ENCODE assay signal across 27 mouse cellular contexts in the genomic region with DNA sequence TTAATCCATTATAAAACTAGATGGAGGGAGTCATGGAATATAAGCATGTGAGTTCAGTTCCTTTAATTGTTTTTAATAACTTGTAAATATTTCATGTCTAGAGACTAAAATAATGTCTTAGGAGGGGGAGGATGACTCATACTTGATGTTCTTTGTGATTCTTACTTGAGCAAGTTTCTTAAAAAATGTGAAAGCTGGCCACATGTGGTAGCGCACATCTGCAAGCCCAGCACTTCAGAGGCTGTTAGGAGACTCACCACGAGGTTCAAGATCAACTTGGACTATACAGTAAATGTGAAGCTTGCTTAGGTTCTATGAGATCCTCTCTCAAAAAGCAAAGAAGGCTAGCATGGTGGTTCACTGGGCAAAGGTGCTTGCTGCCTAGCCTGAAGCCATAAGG.
A peak's percentile ranks its signal among the peaks of the same experiment; 100 is the strongest.
DNase-seq lines count a peak whose midpoint lies in the region; ATAC-seq and TF ChIP-seq lines count a peak whose summit lies in the region.
"Had no signal": no experiment of that assay in that cellular context is flagged by ENCODE, and none has a peak within 500 bp of the region (broad histone marks: within the 10 kb centered on the region; RNA-seq: fewer than 3 reads in every experiment).

No protein-coding gene starts in this region.

- peak; percentile 3 for DNase-seq in kidney, postnatal 0 days (ENCODE audit: low spot score)
- DNase-seq in kidney, adult 2 months = no peak
- DNase-seq in 3T3-L1 (ENCODE audit: low read depth, low spot score) (peak; percentile 75), NIH3T3 (ENCODE audit: low read depth) (peak; percentile 61)
- no peak for DNase-seq in midbrain, postnatal 0 days (ENCODE audit: low spot score)
- DNase-seq in liver, postnatal 0 days = no peak
- no peak for DNase-seq in layer of hippocampus, adult 9-10 months (ENCODE audit: low spot score)
- DNase-seq: adrenal gland, adult 8-10 months; adrenal gland, postnatal 14 days; adrenal gland, postnatal 36 days; B cell, adult 2 months; cerebellum, adult 11 months; cerebellum, adult 18-20 months; cerebellum, adult 8-10 months; cerebellum, adult 9-11 months; cerebellum, postnatal 14 days; cerebellum, postnatal 36 days; embryo, embryonic 11 days; forebrain, postnatal 0 days had no signal

- H3K36me3 ChIP-seq in kidney, postnatal 0 days (ENCODE audit: insufficient read depth, low read length) = no peaks in the 10 kb centered on the region
- H3K36me3 ChIP-seq in kidney, adult 2 months (ENCODE audit: control insufficient read depth, insufficient read depth, low read length) = no peaks in the 10 kb centered on the region
- no peaks in the 10 kb centered on the region for H3K36me3 ChIP-seq in midbrain, postnatal 0 days (ENCODE audit: insufficient read depth, low read length)
- H3K36me3 ChIP-seq in liver, postnatal 0 days (replicated peaks; ENCODE audit: insufficient read depth, low read length) = no peaks in the 10 kb centered on the region
- H3K36me3 ChIP-seq: embryonic facial prominence, embryonic 13.5 days; embryonic facial prominence, embryonic 15.5 days; forebrain, embryonic 15.5 days had no signal

- H3K27ac ChIP-seq in kidney, postnatal 0 days = no peak overlapping the region
- no peak overlapping the region for H3K27ac ChIP-seq in kidney, adult 2 months (ENCODE audit: insufficient read depth, low read depth, low read length)
- 0 out of 2 replicates have a peak overlapping the region, but pooled peaks have one; percentile 2 for H3K27ac ChIP-seq in brown adipose tissue, adult 24 weeks (replicated peaks; ENCODE audit: low read depth, low read length)
- no peak overlapping the region for H3K27ac ChIP-seq in midbrain, postnatal 0 days (ENCODE audit: low read depth, low read length)
- no peak overlapping the region for H3K27ac ChIP-seq in liver, postnatal 0 days (ENCODE audit: low read depth)
- H3K27ac ChIP-seq: embryonic facial prominence, embryonic 13.5 days; embryonic facial prominence, embryonic 15.5 days; forebrain, embryonic 13.5 days; forebrain, embryonic 15.5 days had no signal

- no peak for TF ChIP-seq CTCF in kidney, postnatal 0 days (IDR thresholded peaks at IDR 0.05; ENCODE audit: low read depth)
- TF ChIP-seq CTCF in kidney, adult 2 months (conservative IDR thresholded peaks at IDR 0.05; ENCODE audit: insufficient read depth, insufficient read length, low read depth, low read length) = no peak
- no peak for TF ChIP-seq CTCF in midbrain, postnatal 0 days (IDR thresholded peaks at IDR 0.05)
- no peak for TF ChIP-seq CTCF in liver, postnatal 0 days (IDR thresholded peaks at IDR 0.05; ENCODE audit: low read depth)

- no peak overlapping the region for H3K9ac ChIP-seq in kidney, postnatal 0 days (ENCODE audit: low read depth, low read length)
- H3K9ac ChIP-seq in midbrain, postnatal 0 days (replicated peaks; ENCODE audit: low read length, poor library complexity, severe bottlenecking) = no peak overlapping the region
- H3K9ac ChIP-seq in liver, postnatal 0 days (replicated peaks) = no peak overlapping the region
- H3K9ac ChIP-seq: embryonic facial prominence, embryonic 13.5 days; embryonic facial prominence, embryonic 15.5 days; forebrain, embryonic 13.5 days; forebrain, embryonic 15.5 days; forebrain, postnatal 0 days had no signal

- H3K4me3 ChIP-seq in kidney, postnatal 0 days (replicated peaks; ENCODE audit: low read depth, low read length) = no peak overlapping the region
- H3K4me3 ChIP-seq in kidney, adult 2 months (ENCODE audit: insufficient read depth, low read depth, low read length) = no peak overlapping the region
- no peak overlapping the region for H3K4me3 ChIP-seq in brown adipose tissue, adult 24 weeks (ENCODE audit: insufficient read depth, low read depth, low read length)
- H3K4me3 ChIP-seq in midbrain, postnatal 0 days (ENCODE audit: low read depth, low read length) = no peak overlapping the region
- H3K4me3 ChIP-seq in liver, postnatal 0 days (ENCODE audit: low read depth, low read length) = no peak overlapping the region
- H3K4me3 ChIP-seq: embryonic facial prominence, embryonic 13.5 days; embryonic facial prominence, embryonic 15.5 days; forebrain, embryonic 13.5 days; forebrain, embryonic 15.5 days had no signal

- no peak for TF ChIP-seq EP300 in liver, postnatal 0 days (IDR thresholded peaks at IDR 0.05; ENCODE audit: low read depth)

- H3K4me1 ChIP-seq in kidney, postnatal 0 days (replicated peaks; ENCODE audit: insufficient read depth, low read length) = no peaks in the 10 kb centered on the region
- H3K4me1 ChIP-seq in kidney, adult 2 months (ENCODE audit: control insufficient read depth, insufficient read depth, low read length) = no peaks in the 10 kb centered on the region
- H3K4me1 ChIP-seq in brown adipose tissue, adult 24 weeks (ENCODE audit: control insufficient read depth, insufficient read depth, insufficient read length, low read length) = peaks cover 9% of the 10 kb centered on the region; the same call in 1 of the 2 replicates
- no peaks in the 10 kb centered on the region for H3K4me1 ChIP-seq in midbrain, postnatal 0 days (ENCODE audit: insufficient read depth, low read length)
- no peaks in the 10 kb centered on the region for H3K4me1 ChIP-seq in liver, postnatal 0 days (ENCODE audit: insufficient read depth)
- H3K4me1 ChIP-seq: embryonic facial prominence, embryonic 13.5 days; embryonic facial prominence, embryonic 15.5 days; forebrain, embryonic 13.5 days; forebrain, embryonic 15.5 days had no signal

- 78% methylated on average over 2 of the region's 2 CpGs for WGBS in kidney, postnatal 0 days
- WGBS in kidney, adult 2 months = 58% methylated on average over 2 of the region's 2 CpGs
- 85% methylated on average over 2 of the region's 2 CpGs for WGBS in midbrain, postnatal 0 days
- 54% methylated on average over 2 of the region's 2 CpGs for WGBS in liver, postnatal 0 days (ENCODE audit: insufficient replicate concordance)

- no peaks in the 10 kb centered on the region for H3K27me3 ChIP-seq in kidney, postnatal 0 days (ENCODE audit: insufficient read depth, low read length)
- no peaks in the 10 kb centered on the region for H3K27me3 ChIP-seq in kidney, adult 2 months (replicated peaks; ENCODE audit: control insufficient read depth, insufficient read depth, low read length)
- no peaks in the 10 kb centered on the region for H3K27me3 ChIP-seq in midbrain, postnatal 0 days (ENCODE audit: insufficient read depth, low read length)
- 0 out of 2 replicates have a peak, but pooled peaks cover 2% of the 10 kb centered on the region for H3K27me3 ChIP-seq in liver, postnatal 0 days (ENCODE audit: insufficient read depth, low read length)
- H3K27me3 ChIP-seq: CH12.LX; forebrain, embryonic 13.5 days; forebrain, embryonic 15.5 days had no signal

- ATAC-seq in kidney, postnatal 0 days (replicated peaks; ENCODE audit: low FRiP score, low read depth) = no peak
- ATAC-seq in midbrain, postnatal 0 days (ENCODE audit: low FRiP score) = no peak
- no peak for ATAC-seq in liver, postnatal 0 days
- ATAC-seq: CD4-positive, CD25-positive, alpha-beta regulatory T cell, adult 4 months; forebrain, embryonic 13.5 days; forebrain, embryonic 15.5 days; forebrain, postnatal 0 days had no signal

- no peaks in the 10 kb centered on the region for H3K9me3 ChIP-seq in kidney, postnatal 0 days (replicated peaks; ENCODE audit: low read length)
- no peaks in the 10 kb centered on the region for H3K9me3 ChIP-seq in midbrain, postnatal 0 days (ENCODE audit: low read length)
- H3K9me3 ChIP-seq in liver, postnatal 0 days (ENCODE audit: low read length) = no peaks in the 10 kb centered on the region
- H3K9me3 ChIP-seq: embryonic facial prominence, embryonic 13.5 days; embryonic facial prominence, embryonic 15.5 days; forebrain, embryonic 13.5 days; forebrain, embryonic 15.5 days; G1E had no signal

- no peak overlapping the region for H3K4me2 ChIP-seq in kidney, postnatal 0 days (ENCODE audit: low read length)
- no peak overlapping the region for H3K4me2 ChIP-seq in midbrain, postnatal 0 days (ENCODE audit: low read depth, low read length, poor library complexity, severe bottlenecking)
- no peak overlapping the region for H3K4me2 ChIP-seq in liver, postnatal 0 days (ENCODE audit: low read depth, low read length)
- H3K4me2 ChIP-seq: embryonic facial prominence, embryonic 13.5 days; embryonic facial prominence, embryonic 15.5 days; forebrain, embryonic 13.5 days; forebrain, embryonic 15.5 days had no signal

- no peak for TF ChIP-seq POLR2A in kidney, adult 2 months (IDR thresholded peaks at IDR 0.05; ENCODE audit: low read depth, low read length)

Comparison
In these comparisons a context has a peak if more than half of its experiments do, and no peak if none do; other contexts are left out.
1. DNase-seq: peak in kidney, postnatal 0 days (single experiment), 3T3-L1 (single experiment) and NIH3T3 (single experiment); none in kidney, adult 2 months (single experiment), midbrain, postnatal 0 days (single experiment), liver, postnatal 0 days (single experiment) and layer of hippocampus, adult 9-10 months (single experiment).